Mouse (Mus musculus) liver, postnatal 0 days (tissue): ENCODE measurements at regions not wholly inside any gene's neighbourhood (a gene's known extent, or its start where the extent isn't known, plus 50 kb on each side); places are given as distances from the start of the nearest gene placed in this dataset.
A peak's percentile ranks its signal among the peaks of the same experiment; 100 is the strongest.

Experiments used
- ATAC-seq: fragments of 200-750 bp; cut with Nextera tagmentation; 2 replicates; pipeline ENCODE4 v1.8.0; 2017; ENCODE audit warnings: mild to moderate bottlenecking, moderate library complexity
- DNase-seq: peaks from one replicate; pipeline ENCODE4 v3.0.0-alpha.2; 2016
- H3K27ac ChIP-seq: fragments of 300-500 bp; sonication (generic); 2 replicates; pipeline ENCODE4 v1.5.1; 2014; ENCODE audit warnings: antibody characterized with exemption, moderate library complexity, mild to moderate bottlenecking, low read depth
- H3K27me3 ChIP-seq: fragments of 300-500 bp; sonication (generic); 2 replicates; pipeline ENCODE4 v1.6.1; 2014; ENCODE audit warnings: low read length, control low read depth, mixed read lengths; ENCODE audit not compliant: insufficient read depth
- H3K36me3 ChIP-seq: fragments of 300-500 bp; sonication (generic); replicated peaks from 2 replicates; pipeline ENCODE4 v1.6.1; 2014; ENCODE audit warnings: mild to moderate bottlenecking, control low read depth, low read length, moderate library complexity, mixed read lengths; ENCODE audit not compliant: insufficient read depth
- H3K4me1 ChIP-seq: fragments of 300-500 bp; sonication (generic); 2 replicates; pipeline ENCODE4 v1.6.1; 2014; ENCODE audit warnings: antibody characterized with exemption, mild to moderate bottlenecking, control low read depth; ENCODE audit not compliant: insufficient read depth
- H3K4me2 ChIP-seq: fragments of 300-500 bp; sonication (generic); 2 replicates; pipeline ENCODE4 v1.6.1; 2014; ENCODE audit warnings: low read depth, mild to moderate bottlenecking, low read length, moderate library complexity, mixed read lengths
- H3K4me3 ChIP-seq: fragments of 300-500 bp; sonication (generic); 2 replicates; pipeline ENCODE4 v1.5.1; 2014; ENCODE audit warnings: low read depth, low read length
- H3K9ac ChIP-seq: fragments of 300-500 bp; sonication (generic); replicated peaks from 2 replicates; pipeline ENCODE4 v1.6.1; 2014; ENCODE audit warnings: mild to moderate bottlenecking, moderate library complexity
- H3K9me3 ChIP-seq: fragments of 300-500 bp; sonication (generic); 2 replicates; pipeline ENCODE4 v1.6.1; 2016; ENCODE audit warnings: mild to moderate bottlenecking, control low read depth, low read length, mixed read lengths
- CTCF ChIP-seq: sonication (generic); IDR thresholded peaks from 2 replicates; pipeline ENCODE4 v1.5.1; 2016; ENCODE audit warnings: antibody characterized with exemption, low read depth
- EP300 ChIP-seq: IDR thresholded peaks from 2 replicates; pipeline ENCODE4 v1.6.1; 2016; ENCODE audit warnings: antibody characterized with exemption, low read depth, mild to moderate bottlenecking
- WGBS: fragments of 180-500 bp; shearing (Covaris S2); extraction: QIAGEN DNeasy Blood & Tissue Kit; methylation state at CpG from one replicate; pipeline ENCODE4 v1.1.7; 2014; ENCODE audit not compliant: insufficient replicate concordance; 5-methylcytosine and 5-hydroxymethylcytosine counted together

GRCm38 (mm10) chr10:99532697-99533119, 226.8 kb downstream of the Csl start:
- H3K4me2 ChIP-seq, result no peak overlapping the region
- H3K4me3 ChIP-seq, result no peak overlapping the region
- TF ChIP-seq EP300, result no peak
- peak; percentile 22 for TF ChIP-seq CTCF
- H3K27me3 ChIP-seq, result no peaks in the 10 kb centered on the region
- H3K4me1 ChIP-seq, result peaks cover 5% of the 10 kb centered on the region; the same call in 1 of the 2 replicates
- ATAC-seq, result no peak
- H3K9ac ChIP-seq, result no peak overlapping the region
- H3K36me3 ChIP-seq, result no peaks in the 10 kb centered on the region
- WGBS, result 65% methylated on average over 3 of the region's 3 CpGs
- no peak for DNase-seq
- H3K9me3 ChIP-seq, result no peaks in the 10 kb centered on the region
- H3K27ac ChIP-seq, result no peak overlapping the region

DNA sequence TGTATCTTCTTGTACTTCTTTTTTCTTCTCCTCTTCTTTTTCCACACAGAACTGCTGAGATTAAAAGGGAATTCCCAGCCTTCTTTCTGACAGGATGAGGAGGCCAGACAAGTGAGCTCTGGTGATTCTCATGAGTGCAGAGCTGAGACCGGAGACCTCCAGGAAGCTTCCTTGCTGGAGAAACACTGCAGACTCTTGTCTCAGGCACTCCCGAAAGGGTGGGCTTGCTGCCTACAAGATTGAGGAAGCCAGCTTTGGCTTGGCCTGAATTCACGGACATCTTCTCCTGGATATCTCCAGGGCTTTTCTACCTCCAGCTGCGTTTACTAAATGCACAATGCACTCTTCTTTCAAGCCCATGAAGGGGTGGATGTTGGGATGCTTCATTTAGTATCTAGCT, 226.0 kb downstream of the Csl start:
- ATAC-seq, result no peak
- H3K27me3 ChIP-seq, result no peaks in the 10 kb centered on the region
- H3K4me3 ChIP-seq, result no peak overlapping the region
- peaks cover 5% of the 10 kb centered on the region; the same call in 1 of the 2 replicates for H3K4me1 ChIP-seq
- H3K4me2 ChIP-seq, result no peak overlapping the region
- no peak for TF ChIP-seq EP300
- TF ChIP-seq CTCF, result no peak
- no peak for DNase-seq
- H3K9me3 ChIP-seq, result no peaks in the 10 kb centered on the region
- WGBS, result 71% methylated on average over 4 of the region's 4 CpGs
- no peaks in the 10 kb centered on the region for H3K36me3 ChIP-seq
- H3K27ac ChIP-seq, result no peak overlapping the region
- H3K9ac ChIP-seq, result no peak overlapping the region

DNA sequence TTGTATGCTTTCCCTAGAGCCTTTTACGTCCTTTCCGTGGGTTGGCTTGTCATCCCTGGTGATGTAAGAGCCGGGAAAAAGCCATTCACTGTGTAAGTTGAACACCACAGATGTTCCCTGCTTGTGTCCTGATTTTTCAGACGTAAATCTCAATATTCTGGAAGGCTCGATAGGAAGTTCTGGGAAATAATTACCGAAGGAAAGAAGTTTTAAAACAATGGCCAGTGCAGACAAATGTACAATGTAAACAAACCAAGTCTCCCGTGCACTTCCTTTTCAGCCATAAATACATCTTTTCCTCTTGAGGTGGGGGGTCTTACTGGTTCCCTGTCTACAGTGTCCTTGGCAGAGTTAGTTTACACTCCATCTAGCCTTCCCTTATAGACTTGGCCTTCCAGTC, 225.2 kb downstream of the Csl start:
- DNase-seq, result no peak
- Histone ChIP-seq H3K4me3 (no peak overlapping the region), H3K9ac (no peak overlapping the region), H3K4me1 (peaks cover 5% of the 10 kb centered on the region; the same call in 1 of the 2 replicates), H3K27ac (no peak overlapping the region), H3K27me3 (no peaks in the 10 kb centered on the region), H3K4me2 (no peak overlapping the region), H3K36me3 (no peaks in the 10 kb centered on the region), H3K9me3 (no peaks in the 10 kb centered on the region)
- 60% methylated on average over 7 of the region's 7 CpGs for WGBS
- TF ChIP-seq CTCF, result no peak
- no peak for ATAC-seq

DNA sequence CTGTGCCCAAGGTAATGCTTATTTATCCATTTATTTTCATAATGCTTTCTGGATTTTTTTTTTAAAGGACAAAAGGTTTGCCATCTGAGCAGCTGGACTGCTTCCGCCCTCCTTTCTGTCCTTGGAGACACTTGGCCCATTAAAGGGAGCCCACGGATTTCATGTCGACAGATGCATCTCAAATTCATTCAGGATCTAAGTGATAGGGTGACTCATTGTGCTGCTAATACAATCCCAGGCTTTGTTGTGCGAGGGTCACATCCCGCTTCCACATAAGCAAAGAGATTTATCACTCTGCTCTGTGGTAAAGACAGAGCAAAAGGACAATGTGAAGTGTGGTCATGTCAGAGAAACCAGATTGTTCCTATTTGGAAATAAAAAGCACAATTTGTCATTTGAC, 220.8 kb downstream of the Csl start:
- Histone ChIP-seq H3K36me3 (no peaks in the 10 kb centered on the region), H3K4me1 (no peaks in the 10 kb centered on the region), H3K27me3 (no peaks in the 10 kb centered on the region), H3K9ac (no peak overlapping the region), H3K4me3 (no peak overlapping the region), H3K9me3 (no peaks in the 10 kb centered on the region), H3K27ac (no peak overlapping the region), H3K4me2 (no peak overlapping the region)
- DNase-seq (no peak), ATAC-seq (no peak)
- WGBS, result 72% methylated on average over 5 of the region's 5 CpGs
- TF ChIP-seq CTCF, result no peak
- no peak for TF ChIP-seq EP300

DNA sequence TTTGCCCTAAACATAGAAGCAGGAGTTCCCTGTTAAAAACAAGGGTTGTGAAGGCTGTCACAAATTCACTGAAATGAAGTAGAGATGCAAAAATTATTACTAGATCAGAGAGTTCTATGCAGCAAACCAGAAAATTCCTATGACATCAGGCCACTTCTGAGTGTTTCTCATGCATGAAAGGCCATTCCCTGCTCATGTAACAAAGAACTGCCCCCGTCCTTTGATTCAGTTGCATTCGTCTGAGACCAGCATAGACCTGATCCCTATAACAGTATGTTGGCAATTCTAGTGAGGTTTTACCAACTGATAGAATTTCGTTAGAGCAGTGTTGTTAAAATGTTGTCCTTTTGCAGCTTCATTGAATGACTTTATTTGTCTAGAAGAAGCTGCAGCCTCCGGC, 207.1 kb downstream of the Csl start:
- DNase-seq (no peak), ATAC-seq (no peak)
- TF ChIP-seq EP300, result no peak
- no peak for TF ChIP-seq CTCF
- Histone ChIP-seq H3K4me3 (no peak overlapping the region), H3K27me3 (no peaks in the 10 kb centered on the region), H3K36me3 (no peaks in the 10 kb centered on the region), H3K4me1 (no peaks in the 10 kb centered on the region), H3K9ac (no peak overlapping the region), H3K27ac (no peak overlapping the region), H3K4me2 (no peak overlapping the region), H3K9me3 (no peaks in the 10 kb centered on the region)
- WGBS, result 68% methylated on average over 4 of the region's 4 CpGs

DNA sequence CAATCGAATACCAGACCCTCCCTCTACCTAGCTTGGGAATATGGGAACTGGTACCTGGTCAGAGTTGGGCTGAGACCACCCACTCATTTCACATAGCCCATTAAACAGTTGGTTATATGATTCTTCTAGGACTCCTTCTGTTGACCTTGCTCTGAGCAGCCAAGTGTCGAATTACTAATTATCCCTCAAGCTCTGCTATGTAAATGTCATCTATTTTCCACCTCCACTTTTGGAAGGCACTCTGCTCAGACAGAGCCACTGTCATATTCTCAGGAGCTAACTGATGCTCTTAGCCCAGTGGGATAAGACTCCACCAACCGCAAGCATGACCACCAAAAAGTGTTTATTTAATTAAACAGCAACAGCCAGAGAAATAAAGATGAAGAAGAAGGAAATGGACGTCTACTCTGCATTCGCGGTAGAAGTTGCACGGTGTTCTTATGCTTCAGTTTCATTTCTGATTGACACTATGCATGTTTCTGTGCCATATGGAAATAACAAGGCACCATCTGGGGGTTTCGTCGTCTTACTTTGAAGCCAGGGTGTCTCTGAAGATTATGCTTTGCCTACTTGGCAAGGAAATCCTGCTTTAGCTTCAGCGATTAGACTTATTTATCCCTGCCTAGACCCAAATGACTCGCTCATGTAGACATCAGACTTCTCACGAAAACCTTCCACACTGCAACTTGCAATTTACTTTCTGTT, 206.5 kb downstream of the Csl start:
- Histone ChIP-seq H3K4me2 (no peak overlapping the region), H3K9ac (no peak overlapping the region), H3K9me3 (no peaks in the 10 kb centered on the region), H3K36me3 (no peaks in the 10 kb centered on the region), H3K4me1 (no peaks in the 10 kb centered on the region), H3K4me3 (no peak overlapping the region), H3K27ac (no peak overlapping the region), H3K27me3 (no peaks in the 10 kb centered on the region)
- TF ChIP-seq CTCF (no peak), EP300 (no peak)
- 85% methylated on average over 12 of the region's 12 CpGs for WGBS
- ATAC-seq, result no peak
- no peak for DNase-seq

GRCm38 (mm10) chr10:99555021-99555420, 204.4 kb downstream of the Csl start:
- Histone ChIP-seq H3K4me1 (no peaks in the 10 kb centered on the region), H3K27ac (no peak overlapping the region), H3K9me3 (no peaks in the 10 kb centered on the region), H3K27me3 (no peaks in the 10 kb centered on the region), H3K4me2 (no peak overlapping the region), H3K9ac (no peak overlapping the region), H3K4me3 (no peak overlapping the region), H3K36me3 (no peaks in the 10 kb centered on the region)
- WGBS, result 62% methylated on average over 2 of the region's 2 CpGs
- TF ChIP-seq CTCF, result no peak
- DNase-seq (no peak), ATAC-seq (no peak)
